Mouse (Mus musculus): ENCODE results near the gene Sgpl1. TPM values are rescaled to one million over a fixed set of nuclear protein-coding genes. Genes with fewer than 3 reads are reported as not detected.

The Sgpl1 gene
- polyA plus RNA-seq, 1 experiment from 2014 or later, result 23.4 TPM

DNA sequence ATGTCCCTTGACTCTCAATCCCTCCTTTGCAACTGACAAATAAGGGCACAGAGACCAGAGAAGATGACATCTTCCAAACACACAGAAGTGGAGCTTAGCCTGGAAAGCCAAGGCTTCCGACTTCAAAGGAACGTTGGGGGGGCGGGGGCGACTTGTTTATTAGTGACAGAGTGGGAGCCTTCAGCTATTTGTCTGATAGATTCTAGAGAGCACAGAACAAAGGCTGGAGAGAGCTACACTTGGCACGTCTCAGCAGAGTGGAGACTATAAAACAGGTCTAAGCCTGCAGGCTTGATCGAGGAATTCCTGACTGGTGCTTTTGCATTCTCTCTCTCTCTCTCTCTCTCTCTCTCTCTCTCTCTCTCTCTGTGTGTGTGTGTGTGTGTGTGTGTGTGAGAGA lies 3.1 kb upstream of the Sgpl1 start:
- ATAC-seq (replicated peaks; ENCODE audit: insufficient number of reproducible peaks, insufficient read depth, low FRiP score, low read depth), result no peak

DNA sequence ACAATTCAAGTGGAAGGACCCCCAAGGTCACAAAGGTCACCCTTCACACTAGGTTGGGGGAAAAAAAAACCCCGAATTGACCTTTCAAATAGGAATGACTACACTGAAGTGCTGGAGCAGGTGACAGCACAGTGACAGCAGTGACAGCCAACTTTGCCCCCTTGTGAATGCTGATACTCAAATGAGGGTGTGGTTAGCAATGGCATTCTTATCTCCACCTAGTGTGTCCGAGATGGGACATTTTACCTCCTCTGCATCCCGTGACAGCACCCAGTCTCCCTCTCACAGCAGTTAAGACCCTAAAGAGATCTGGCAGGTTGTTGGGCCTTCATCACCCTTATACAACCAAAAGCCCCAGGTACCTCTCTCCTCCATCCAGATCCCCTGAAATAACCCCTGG lies 2.0 kb upstream of the Sgpl1 start:
- ATAC-seq (replicated peaks; ENCODE audit: insufficient number of reproducible peaks, insufficient read depth, low FRiP score, low read depth), result no peak
- WGBS, result 49% methylated on average over 3 of the region's 3 CpGs
- Histone ChIP-seq H3K27ac (no peak overlapping the region), H3K36me3 (no peaks in the 10 kb centered on the region), H3K4me2 (no peak overlapping the region), H3K9ac (no peak overlapping the region), H3K27me3 (no peaks in the 10 kb centered on the region), H3K4me3 (no peak overlapping the region), H3K4me1 (replicated peaks) (peaks cover 9% of the 10 kb centered on the region), H3K9me3 (replicated peaks) (no peaks in the 10 kb centered on the region)

More for the DNA sequence above, 3.1 kb upstream of the Sgpl1 start:
- Histone ChIP-seq H3K4me1 (replicated peaks) (peaks cover 5% of the 10 kb centered on the region), H3K4me3 (no peak overlapping the region), H3K9me3 (replicated peaks) (no peaks in the 10 kb centered on the region), H3K9ac (no peak overlapping the region), H3K27ac (no peak overlapping the region), H3K27me3 (no peaks in the 10 kb centered on the region), H3K4me2 (no peak overlapping the region), H3K36me3 (no peaks in the 10 kb centered on the region)
- 28% methylated on average over 6 of the region's 6 CpGs for WGBS

DNA sequence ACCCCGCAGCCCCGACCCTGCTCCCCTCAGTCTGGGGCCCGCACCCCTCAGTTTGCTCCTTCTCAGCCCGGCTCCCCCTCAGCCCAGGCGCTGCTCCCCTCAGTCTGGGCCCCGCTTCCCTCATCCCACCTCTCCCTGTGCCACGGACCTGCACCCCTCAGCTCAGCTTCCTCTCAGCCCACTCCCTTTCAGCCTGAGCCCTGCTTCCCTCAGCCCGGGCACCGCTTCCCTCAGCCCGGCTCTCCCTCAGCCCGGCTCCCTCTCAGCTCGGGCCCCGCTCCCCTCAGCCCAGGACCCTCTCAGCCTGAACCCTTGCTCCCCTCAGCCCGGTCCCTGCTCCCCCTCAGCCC lies 721 bp downstream of the Sgpl1 start:
- ATAC-seq (replicated peaks; ENCODE audit: insufficient number of reproducible peaks, insufficient read depth, low FRiP score, low read depth), result peak; percentile 33
- Histone ChIP-seq H3K4me3 (peak overlapping the region; percentile 91), H3K9me3 (replicated peaks) (no peaks in the 10 kb centered on the region), H3K4me1 (replicated peaks) (peaks cover 9% of the 10 kb centered on the region), H3K27me3 (no peaks in the 10 kb centered on the region), H3K27ac (peak overlapping the region; percentile 95), H3K36me3 (no peaks in the 10 kb centered on the region), H3K4me2 (peak overlapping the region; percentile 100), H3K9ac (peak overlapping the region; percentile 92)
- WGBS, result 2% methylated on average over 13 of the region's 14 CpGs

DNA sequence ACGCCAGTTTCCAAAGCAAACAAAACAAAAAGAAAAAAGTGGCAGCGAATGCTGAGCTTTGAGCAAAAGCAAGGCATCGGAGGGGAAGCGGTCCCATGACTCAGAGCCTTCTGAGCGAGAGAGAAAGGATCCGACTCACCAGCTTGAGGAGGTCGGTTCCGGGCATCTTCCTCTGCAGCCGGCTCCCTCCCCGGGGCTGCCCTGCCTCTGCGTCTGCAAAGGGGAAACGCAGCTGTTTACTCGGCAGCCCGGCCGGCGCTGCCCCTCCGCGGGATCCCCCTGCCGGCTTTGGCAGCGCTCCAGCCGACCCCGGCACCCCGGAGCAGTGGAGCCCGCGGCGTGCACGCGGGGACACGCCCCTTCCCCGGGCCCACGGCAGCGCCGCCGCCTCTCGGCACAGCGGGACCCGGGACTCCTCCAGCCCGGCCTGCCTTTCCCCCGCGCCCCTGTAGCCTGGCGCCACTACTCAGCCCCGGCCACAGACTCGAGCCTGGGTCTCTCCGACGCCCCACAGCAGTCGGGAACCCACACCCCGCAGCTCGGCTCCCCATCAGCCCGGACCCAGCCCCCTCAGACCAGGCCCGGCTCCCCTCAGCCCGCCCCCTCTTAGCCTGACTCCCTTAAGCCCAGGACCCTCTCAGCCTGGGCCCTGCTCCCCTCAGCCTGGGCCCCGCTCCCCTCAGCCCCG lies 1.2 kb downstream of the Sgpl1 start:
- peak overlapping the region; percentile 95 for H3K27ac ChIP-seq
- WGBS, result under 1% methylated on average over 42 of the region's 53 CpGs

DNA sequence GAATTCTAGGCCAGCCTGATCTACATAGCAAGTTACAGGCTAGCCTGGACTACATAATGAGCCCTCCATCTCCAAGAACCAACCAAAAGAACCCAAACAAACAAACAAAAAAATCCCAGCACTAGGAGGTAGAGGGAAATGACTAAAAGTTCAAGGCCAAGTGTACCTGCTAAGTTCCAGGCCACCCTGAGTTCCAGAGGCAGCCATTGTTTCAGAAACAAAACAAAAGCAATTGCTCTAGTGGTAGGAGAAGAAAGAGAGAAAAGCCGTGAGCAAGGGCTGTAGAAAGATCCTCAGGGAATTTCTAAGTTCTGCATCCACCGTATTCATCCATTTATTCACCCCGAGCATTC lies 1.8 kb downstream of the Sgpl1 start:
- WGBS, result 0% methylated on average over 3 of the region's 3 CpGs
- no peaks in the 10 kb centered on the region for H3K27me3 ChIP-seq
- peak overlapping the region; percentile 91 for H3K4me3 ChIP-seq
- peaks cover 9% of the 10 kb centered on the region for H3K4me1 ChIP-seq (replicated peaks)
- H3K9ac ChIP-seq, result peak overlapping the region; percentile 92
- peak overlapping the region; percentile 95 for H3K27ac ChIP-seq
- no peaks in the 10 kb centered on the region for H3K9me3 ChIP-seq (replicated peaks)
- H3K36me3 ChIP-seq, result no peaks in the 10 kb centered on the region; the same call in 1 of the 2 replicates
- H3K4me2 ChIP-seq, result peak overlapping the region; percentile 100
- no peak for ATAC-seq (replicated peaks; ENCODE audit: insufficient number of reproducible peaks, insufficient read depth, low FRiP score, low read depth)

More for the DNA sequence above, 1.2 kb downstream of the Sgpl1 start:
- peak overlapping the region; percentile 92 for H3K9ac ChIP-seq
- H3K36me3 ChIP-seq, result no peaks in the 10 kb centered on the region; the same call in 1 of the 2 replicates
- peaks cover 9% of the 10 kb centered on the region for H3K4me1 ChIP-seq (replicated peaks)
- H3K4me3 ChIP-seq, result peak overlapping the region; percentile 91
- H3K4me2 ChIP-seq, result peak overlapping the region; percentile 100
- ATAC-seq (replicated peaks; ENCODE audit: insufficient number of reproducible peaks, insufficient read depth, low FRiP score, low read depth), result peak; percentile 25
- no peaks in the 10 kb centered on the region for H3K9me3 ChIP-seq (replicated peaks)
- H3K27me3 ChIP-seq, result no peaks in the 10 kb centered on the region

DNA sequence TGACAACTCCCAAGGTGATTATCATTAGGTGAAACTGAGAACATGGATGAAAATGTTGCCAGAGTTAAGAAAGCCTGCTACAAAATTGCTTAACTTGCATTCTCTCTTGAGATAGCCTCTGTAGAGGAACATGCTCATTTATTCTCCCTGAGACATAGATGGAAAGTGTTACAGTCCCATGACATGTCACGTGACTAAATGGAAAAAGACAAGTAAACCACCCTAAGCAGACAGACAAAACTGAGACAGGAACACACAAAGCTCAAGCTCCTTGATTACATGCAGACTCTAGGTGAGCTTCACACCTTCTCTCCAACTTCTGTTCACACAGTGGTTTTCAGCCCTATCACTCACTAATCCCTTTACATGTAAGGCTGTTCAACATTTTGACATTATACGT lies 4.2 kb downstream of the Sgpl1 start:
- WGBS, result 78% methylated on average over 2 of the region's 2 CpGs
- Histone ChIP-seq H3K9me3 (replicated peaks) (no peaks in the 10 kb centered on the region), H3K36me3 (peaks cover 2% of the 10 kb centered on the region; the same call in 1 of the 2 replicates), H3K4me2 (no peak overlapping the region), H3K4me3 (no peak overlapping the region), H3K27me3 (no peaks in the 10 kb centered on the region), H3K4me1 (replicated peaks) (peaks cover 5% of the 10 kb centered on the region), H3K9ac (no peak overlapping the region), H3K27ac (no peak overlapping the region)
- ATAC-seq (replicated peaks; ENCODE audit: insufficient number of reproducible peaks, insufficient read depth, low FRiP score, low read depth), result no peak

DNA sequence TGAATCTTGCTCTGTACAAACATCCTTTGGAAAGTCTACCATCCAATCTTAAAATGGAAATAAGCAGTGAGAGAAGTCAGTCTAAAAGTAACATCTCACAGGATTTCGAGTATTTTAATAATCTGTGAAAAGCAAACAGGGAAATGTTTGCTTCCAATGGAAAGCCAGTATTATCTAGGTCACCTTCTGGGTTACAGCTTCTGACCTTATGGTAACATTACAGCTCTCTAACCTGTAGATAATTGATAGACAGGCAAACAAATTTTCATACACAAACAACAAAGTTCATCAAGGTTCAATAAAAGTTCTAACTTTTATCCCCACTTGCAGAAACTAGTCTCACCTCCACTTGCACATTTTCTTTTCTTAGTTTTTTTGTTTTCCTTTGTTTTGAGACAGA lies 9.9 kb downstream of the Sgpl1 start:
- Histone ChIP-seq H3K4me3 (no peak overlapping the region), H3K9ac (no peak overlapping the region), H3K27ac (no peak overlapping the region), H3K4me2 (no peak overlapping the region), H3K9me3 (replicated peaks) (no peaks in the 10 kb centered on the region), H3K36me3 (peaks cover 2% of the 10 kb centered on the region; the same call in 1 of the 2 replicates), H3K27me3 (no peaks in the 10 kb centered on the region), H3K4me1 (replicated peaks) (no peaks in the 10 kb centered on the region)
- ATAC-seq (replicated peaks; ENCODE audit: insufficient number of reproducible peaks, insufficient read depth, low FRiP score, low read depth), result no peak
- WGBS, result 61% methylated on average over 1 of the region's 1 CpGs

DNA sequence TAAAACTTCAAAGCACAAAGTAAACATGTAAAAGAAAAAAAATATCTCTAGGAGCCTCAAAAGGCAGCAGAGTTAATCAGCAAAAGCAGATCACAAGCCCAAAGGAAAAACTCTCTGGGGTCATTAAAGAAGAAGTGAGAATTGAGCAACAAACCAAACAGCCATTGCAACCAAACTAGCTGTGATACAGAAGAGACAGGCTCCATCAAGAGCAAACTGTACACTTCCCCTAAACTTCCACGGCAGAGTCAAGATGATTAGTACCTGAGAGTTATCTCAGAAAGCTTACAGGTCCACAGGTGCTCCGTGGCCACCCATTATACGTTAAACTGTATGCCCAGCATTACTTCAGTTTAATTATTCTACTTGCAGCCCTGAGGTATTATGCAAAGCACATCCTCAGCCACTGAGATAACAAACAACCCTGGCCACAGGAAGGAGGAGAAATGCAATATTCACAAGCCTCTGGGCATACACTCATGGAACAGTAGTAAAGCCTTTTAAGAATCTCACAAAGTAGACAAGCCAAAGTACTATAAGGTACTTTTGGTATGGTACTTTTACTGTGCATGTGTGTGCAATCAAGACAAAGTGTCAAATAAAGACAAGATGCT lies 12.2 kb downstream of the Sgpl1 start:
- ATAC-seq (replicated peaks; ENCODE audit: insufficient number of reproducible peaks, insufficient read depth, low FRiP score, low read depth), result no peak
- H3K4me1 ChIP-seq (replicated peaks), result no peaks in the 10 kb centered on the region
- peaks cover 2% of the 10 kb centered on the region; the same call in 1 of the 2 replicates for H3K36me3 ChIP-seq
- no peak overlapping the region for H3K4me2 ChIP-seq
- no peak overlapping the region for H3K4me3 ChIP-seq
- WGBS, result 51% methylated on average over 3 of the region's 3 CpGs
- no peak overlapping the region for H3K27ac ChIP-seq
- H3K9me3 ChIP-seq (replicated peaks), result no peaks in the 10 kb centered on the region
- H3K9ac ChIP-seq, result no peak overlapping the region
- H3K27me3 ChIP-seq, result no peaks in the 10 kb centered on the region

DNA sequence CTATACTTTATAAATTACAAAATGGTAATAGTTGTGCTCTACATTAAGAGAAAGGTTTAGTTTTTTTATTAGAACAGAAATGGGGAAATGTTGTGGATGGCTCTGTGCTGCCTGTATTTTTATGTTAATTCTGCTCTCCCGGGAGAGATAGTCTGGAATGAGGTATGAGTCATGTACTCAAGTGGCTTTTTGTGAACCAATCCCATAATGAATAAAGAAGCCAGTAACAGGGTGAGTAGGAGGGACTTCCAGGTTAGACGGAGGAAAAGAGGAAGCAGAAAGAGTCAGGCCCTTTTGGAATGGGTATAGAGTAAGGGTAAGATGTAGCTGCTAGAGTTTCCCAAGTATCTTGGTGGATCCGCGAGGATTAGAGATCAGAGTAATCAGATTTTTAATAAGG lies 13.5 kb downstream of the Sgpl1 start:
- 71% methylated on average over 4 of the region's 4 CpGs for WGBS
- ATAC-seq (replicated peaks; ENCODE audit: insufficient number of reproducible peaks, insufficient read depth, low FRiP score, low read depth), result no peak
- H3K9ac ChIP-seq, result no peak overlapping the region

DNA sequence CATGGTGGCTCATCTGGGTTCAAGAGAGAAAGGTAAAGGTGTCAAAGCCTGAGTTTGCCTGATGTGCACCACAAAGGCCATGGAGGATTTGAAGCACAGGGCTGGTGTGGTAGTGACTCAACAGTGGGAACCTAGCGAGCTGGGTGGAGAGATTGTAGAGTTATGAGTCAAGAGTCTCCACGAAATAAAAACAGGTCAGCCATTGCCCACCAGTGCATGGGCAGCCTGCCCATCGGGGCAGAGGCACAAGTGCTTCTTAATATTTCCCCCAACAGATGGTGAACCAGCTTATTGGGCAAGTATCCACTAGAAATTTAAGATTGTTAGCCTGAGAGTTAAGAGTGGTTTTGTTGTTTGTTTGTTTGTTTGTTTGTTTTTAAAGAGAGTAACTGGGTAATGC lies 16.5 kb downstream of the Sgpl1 start:
- H3K4me3 ChIP-seq, result no peak overlapping the region

More for the DNA sequence above, 13.5 kb downstream of the Sgpl1 start:
- H3K4me3 ChIP-seq, result no peak overlapping the region
- no peaks in the 10 kb centered on the region; the same call in 1 of the 2 replicates for H3K36me3 ChIP-seq
- H3K4me2 ChIP-seq, result no peak overlapping the region
- no peak overlapping the region for H3K27ac ChIP-seq
- no peaks in the 10 kb centered on the region for H3K27me3 ChIP-seq
- H3K4me1 ChIP-seq (replicated peaks), result no peaks in the 10 kb centered on the region
- no peaks in the 10 kb centered on the region for H3K9me3 ChIP-seq (replicated peaks)

DNA sequence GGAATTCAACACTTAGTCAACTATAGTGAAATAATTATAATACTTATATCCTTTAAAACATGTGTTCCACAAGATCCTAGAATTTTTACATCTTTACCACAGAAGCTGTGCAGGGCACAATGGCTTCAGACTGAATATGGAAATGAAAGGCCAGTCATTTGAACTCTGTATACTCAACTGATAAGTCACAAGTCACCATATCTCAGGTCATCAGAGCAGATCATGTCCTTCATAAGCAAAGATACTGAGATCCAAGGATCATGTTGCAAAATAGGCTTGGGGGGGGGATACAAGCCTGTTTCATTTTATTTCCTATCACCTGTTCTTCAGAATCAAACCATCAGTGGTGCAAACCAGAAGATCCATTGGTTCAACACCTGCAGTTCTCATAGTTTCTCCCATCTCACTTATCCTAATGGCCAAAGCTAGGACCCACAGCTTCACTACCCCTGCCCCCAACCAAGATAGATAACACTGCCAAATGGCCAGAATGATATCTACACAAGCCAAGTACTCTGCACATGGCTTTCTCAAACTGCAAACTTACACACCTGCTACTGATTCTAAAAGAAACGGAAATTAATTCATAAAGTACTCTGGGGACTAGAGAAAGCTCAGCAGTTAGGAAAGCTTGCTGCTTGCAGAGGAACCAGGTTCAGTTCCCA lies 18.7 kb downstream of the Sgpl1 start:
- ATAC-seq (replicated peaks; ENCODE audit: insufficient number of reproducible peaks, insufficient read depth, low FRiP score, low read depth), result no peak
- WGBS, result 83% methylated on average over 1 of the region's 1 CpGs

More for the DNA sequence above, 16.5 kb downstream of the Sgpl1 start:
- Histone ChIP-seq H3K27me3 (no peaks in the 10 kb centered on the region), H3K36me3 (no peaks in the 10 kb centered on the region; the same call in 1 of the 2 replicates), H3K4me1 (replicated peaks) (no peaks in the 10 kb centered on the region), H3K27ac (no peak overlapping the region), H3K9ac (no peak overlapping the region), H3K4me2 (no peak overlapping the region), H3K9me3 (replicated peaks) (no peaks in the 10 kb centered on the region)
- no peak for ATAC-seq (replicated peaks; ENCODE audit: insufficient number of reproducible peaks, insufficient read depth, low FRiP score, low read depth)
- 86% methylated on average over 3 of the region's 3 CpGs for WGBS

More for the DNA sequence above, 18.7 kb downstream of the Sgpl1 start:
- no peaks in the 10 kb centered on the region for H3K27me3 ChIP-seq
- H3K4me3 ChIP-seq, result no peak overlapping the region
- H3K4me2 ChIP-seq, result no peak overlapping the region
- H3K9me3 ChIP-seq (replicated peaks), result no peaks in the 10 kb centered on the region
- H3K4me1 ChIP-seq (replicated peaks), result no peaks in the 10 kb centered on the region
- H3K36me3 ChIP-seq, result no peaks in the 10 kb centered on the region; the same call in 1 of the 2 replicates
- no peak overlapping the region for H3K9ac ChIP-seq
- no peak overlapping the region for H3K27ac ChIP-seq

Measured in heart, embryonic 15.5 days (tissue).